Comparison of ENCODE assay signal across 11 mouse cellular contexts in genomic region chr1:35995691-35996090, GRCm38 (mm10).
A peak's percentile ranks its signal among the peaks of the same experiment; 100 is the strongest.
DNase-seq lines count a peak whose midpoint lies in the region.
"Had no signal": no experiment of that assay in that cellular context is flagged by ENCODE, and none has a peak within 500 bp of the region (broad histone marks: within the 10 kb centered on the region; RNA-seq: fewer than 3 reads in every experiment).

No protein-coding gene starts in this region.

- intact Hi-C loops in left cerebral cortex, postnatal 10 days (cut with DNase I), result no loop called here
- intact Hi-C loops in left cerebral cortex, postnatal 36 days (cut with DNase I), result no loop called here

- DNase-seq in left cerebral cortex, adult 11 months (ENCODE audit: low spot score), result peak; percentile 24
- DNase-seq in left cerebral cortex, postnatal 10 days (ENCODE audit: extremely low spot score in 1 of 2, low spot score in 2 of 2), result no peak
- DNase-seq in frontal cortex, postnatal 14 days (ENCODE audit: low spot score in 2 of 2), result peak; percentile 30 to 32
- peak; percentile 63 to 79 for DNase-seq in left cerebral cortex, postnatal 36 days (ENCODE audit: low spot score in 2 of 2)
- DNase-seq in thymus, postnatal 25 days, result peak; percentile 42
- no peak for DNase-seq in embryo, embryonic 10.5 days (ENCODE audit: low spot score)
- no peak for DNase-seq in heart, adult 8-10 months (ENCODE audit: low spot score)
- DNase-seq in yolk sac, embryonic 10.5 days (ENCODE audit: low spot score), result no peak
- DNase-seq: adrenal gland, postnatal 10 days; cerebellum, adult 2 months; kidney, adult 9 months had no signal

Comparison
In these comparisons a context has a peak if more than half of its experiments do, and no peak if none do; other contexts are left out.
1. DNase-seq: peak in left cerebral cortex, adult 11 months (single experiment), frontal cortex, postnatal 14 days (2 of 2), left cerebral cortex, postnatal 36 days (2 of 2) and thymus, postnatal 25 days (single experiment); none in left cerebral cortex, postnatal 10 days (0 of 2), embryo, embryonic 10.5 days (single experiment), heart, adult 8-10 months (single experiment) and yolk sac, embryonic 10.5 days (single experiment).